Mouse (Mus musculus): ENCODE results near the gene Gtpbp2. TPM values are rescaled to one million over a fixed set of nuclear protein-coding genes. Genes with fewer than 3 reads are reported as not detected.
A peak's percentile ranks its signal among the peaks of the same experiment; 100 is the strongest.

Gtpbp2 gene
- total and polyA plus RNA-seq, 3 experiments, result 30.3 to 182 (median 55.0) TPM

- TF ChIP-seq CTCF (IDR thresholded peaks at IDR 0.05; ENCODE audit: low read depth, low read length) (no peak), GATA2 (IDR thresholded peaks at IDR 0.05; ENCODE audit: borderline replicate concordance, low read depth, low read length) (no peak), POLR2AphosphoS5 (IDR thresholded peaks at IDR 0.05; ENCODE audit: insufficient replicate concordance, low read depth, low read length) (no peak), TAL1 (conservative IDR thresholded peaks at IDR 0.05; ENCODE audit: low read depth, low read length) (no peak), GATA1 (IDR thresholded peaks at IDR 0.05; ENCODE audit: borderline replicate concordance, low read length) (no peak)
- peaks cover 10% of the 10 kb centered on the region for H3K4me1 ChIP-seq (ENCODE audit: insufficient read depth, low read depth, low read length)
- H3K9me3 ChIP-seq (replicated peaks), result no peaks in the 10 kb centered on the region
- no peak overlapping the region for H3K4me3 ChIP-seq (ENCODE audit: low read depth, low read length)
- ATAC-seq (ENCODE audit: extremely low read depth, insufficient number of reproducible peaks, low FRiP score, poor library complexity, severe bottlenecking) (no peak), DNase-seq (ENCODE audit: low spot score) (no peak)
- H3K27me3 ChIP-seq (ENCODE audit: insufficient read depth, low read length), result peaks cover 13% of the 10 kb centered on the region; the same call in 1 of the 2 replicates
- H3K36me3 ChIP-seq (replicated peaks), result peaks cover 54% of the 10 kb centered on the region
These were observed 30.9 kb upstream of the Gtpbp2 start for GRCm38 (mm10) chr17:46129741-46130498.

- Histone ChIP-seq H3K4me3 (ENCODE audit: low read depth, low read length) (no peak overlapping the region), H3K27me3 (ENCODE audit: insufficient read depth, low read length) (peaks cover 24% of the 10 kb centered on the region), H3K36me3 (replicated peaks) (peaks cover 31% of the 10 kb centered on the region), H3K9me3 (replicated peaks) (no peaks in the 10 kb centered on the region), H3K4me1 (ENCODE audit: insufficient read depth, low read depth, low read length) (peaks cover 15% of the 10 kb centered on the region)
- TF ChIP-seq CTCF (IDR thresholded peaks at IDR 0.05; ENCODE audit: low read depth, low read length) (peak; percentile 84), GATA1 (IDR thresholded peaks at IDR 0.05; ENCODE audit: borderline replicate concordance, low read length) (no peak)
- ATAC-seq (ENCODE audit: extremely low read depth, insufficient number of reproducible peaks, low FRiP score, poor library complexity, severe bottlenecking), result no peak
- DNase-seq (ENCODE audit: low spot score), result peak; percentile 42
These were observed 28.6 kb upstream of the Gtpbp2 start for GRCm38 (mm10) chr17:46132058-46132718.

GRCm38 (mm10) chr17:46132862-46133261 lies 28.0 kb upstream of the Gtpbp2 start:
- H3K27me3 ChIP-seq (ENCODE audit: insufficient read depth, low read length), result peaks cover 24% of the 10 kb centered on the region
- TF ChIP-seq GATA1 (IDR thresholded peaks at IDR 0.05; ENCODE audit: borderline replicate concordance, low read length), result no peak
- TF ChIP-seq CTCF (IDR thresholded peaks at IDR 0.05; ENCODE audit: low read depth, low read length), result no peak
- no peak for TF ChIP-seq TAL1 (conservative IDR thresholded peaks at IDR 0.05; ENCODE audit: low read depth, low read length)
- no peak for TF ChIP-seq GATA2 (IDR thresholded peaks at IDR 0.05; ENCODE audit: borderline replicate concordance, low read depth, low read length)
- TF ChIP-seq POLR2AphosphoS5 (IDR thresholded peaks at IDR 0.05; ENCODE audit: insufficient replicate concordance, low read depth, low read length), result no peak
- no peaks in the 10 kb centered on the region for H3K9me3 ChIP-seq (replicated peaks)
- ATAC-seq (ENCODE audit: extremely low read depth, insufficient number of reproducible peaks, low FRiP score, poor library complexity, severe bottlenecking), result no peak
- H3K4me3 ChIP-seq (ENCODE audit: low read depth, low read length), result no peak overlapping the region
- peaks cover 18% of the 10 kb centered on the region for H3K4me1 ChIP-seq (ENCODE audit: insufficient read depth, low read depth, low read length)
- no peak for DNase-seq (ENCODE audit: low spot score)
- peaks cover 25% of the 10 kb centered on the region for H3K36me3 ChIP-seq (replicated peaks)

- peaks cover 3% of the 10 kb centered on the region for H3K36me3 ChIP-seq (replicated peaks)
- H3K27me3 ChIP-seq (ENCODE audit: insufficient read depth, low read length), result peaks cover 18% of the 10 kb centered on the region
- DNase-seq (ENCODE audit: low spot score) (no peak), ATAC-seq (ENCODE audit: extremely low read depth, insufficient number of reproducible peaks, low FRiP score, poor library complexity, severe bottlenecking) (no peak; the same call in 1 of the 2 replicates)
- no peak for TF ChIP-seq CTCF (IDR thresholded peaks at IDR 0.05; ENCODE audit: low read depth, low read length)
- no peak for TF ChIP-seq POLR2AphosphoS5 (IDR thresholded peaks at IDR 0.05; ENCODE audit: insufficient replicate concordance, low read depth, low read length)
- TF ChIP-seq GATA1 (IDR thresholded peaks at IDR 0.05; ENCODE audit: borderline replicate concordance, low read length), result no peak
- TF ChIP-seq TAL1 (conservative IDR thresholded peaks at IDR 0.05; ENCODE audit: low read depth, low read length), result no peak
- no peak for TF ChIP-seq GATA2 (IDR thresholded peaks at IDR 0.05; ENCODE audit: borderline replicate concordance, low read depth, low read length)
- H3K4me3 ChIP-seq (ENCODE audit: low read depth, low read length), result no peak overlapping the region; the same call in 1 of the 2 replicates
- no peaks in the 10 kb centered on the region for H3K9me3 ChIP-seq (replicated peaks)
- peaks cover 34% of the 10 kb centered on the region for H3K4me1 ChIP-seq (ENCODE audit: insufficient read depth, low read depth, low read length)
These were observed 22.1 kb upstream of the Gtpbp2 start for GRCm38 (mm10) chr17:46138563-46139236.

GRCm38 (mm10) chr17:46139872-46140271 lies 21.0 kb upstream of the Gtpbp2 start:
- DNase-seq (ENCODE audit: low spot score) (no peak), ATAC-seq (ENCODE audit: extremely low read depth, insufficient number of reproducible peaks, low FRiP score, poor library complexity, severe bottlenecking) (peak; percentile 34; the same call in 1 of the 2 replicates)
- H3K4me1 ChIP-seq (ENCODE audit: insufficient read depth, low read depth, low read length), result peaks cover 37% of the 10 kb centered on the region
- peaks cover 12% of the 10 kb centered on the region for H3K36me3 ChIP-seq (replicated peaks)
- H3K4me3 ChIP-seq (ENCODE audit: low read depth, low read length), result no peak overlapping the region
- TF ChIP-seq POLR2AphosphoS5 (IDR thresholded peaks at IDR 0.05; ENCODE audit: insufficient replicate concordance, low read depth, low read length) (no peak), GATA1 (IDR thresholded peaks at IDR 0.05; ENCODE audit: borderline replicate concordance, low read length) (no peak), GATA2 (IDR thresholded peaks at IDR 0.05; ENCODE audit: borderline replicate concordance, low read depth, low read length) (no peak), TAL1 (conservative IDR thresholded peaks at IDR 0.05; ENCODE audit: low read depth, low read length) (no peak), CTCF (IDR thresholded peaks at IDR 0.05; ENCODE audit: low read depth, low read length) (no peak)
- peaks cover 18% of the 10 kb centered on the region for H3K27me3 ChIP-seq (ENCODE audit: insufficient read depth, low read length)
- H3K9me3 ChIP-seq (replicated peaks), result no peaks in the 10 kb centered on the region

All from G1E (cell line).